Mouse (Mus musculus) embryonic facial prominence, embryonic 10.5 days (tissue): ENCODE data around the gene Tbce. TPM values are rescaled to one million over a fixed set of nuclear protein-coding genes. Genes with fewer than 3 reads are reported as not detected.
"Not testable (repeated sequence)": the region's sequence is repeated elsewhere in the genome, so short reads cannot be mapped to it uniquely, and the experiment has no call there.

Experiments
- DNase-seq: peaks from one replicate; pipeline ENCODE4 v3.0.0-alpha.2; 2017; ENCODE audit warnings: low spot score
- H3K27ac ChIP-seq: fragments of 300-500 bp; sonication (generic); replicated peaks from 2 replicates; pipeline ENCODE4 v1.5.1; 2016; ENCODE audit warnings: mild to moderate bottlenecking
- H3K27me3 ChIP-seq: fragments of 300-500 bp; sonication (generic); replicated peaks from 2 replicates; pipeline ENCODE4 v1.6.1; 2016; ENCODE audit warnings: low read depth, mild to moderate bottlenecking; ENCODE audit not compliant: poor library complexity, severe bottlenecking
- H3K36me3 ChIP-seq: fragments of 300-500 bp; sonication (generic); replicated peaks from 2 replicates; pipeline ENCODE4 v1.6.1; 2016; ENCODE audit warnings: mild to moderate bottlenecking, moderate library complexity
- H3K4me1 ChIP-seq: fragments of 300-500 bp; sonication (generic); 2 replicates; pipeline ENCODE4 v1.6.1; 2016
- H3K4me3 ChIP-seq: fragments of 300-500 bp; sonication (generic); 2 replicates; pipeline ENCODE4 v1.5.1; 2016; ENCODE audit warnings: mild to moderate bottlenecking, moderate library complexity
- H3K9me3 ChIP-seq: fragments of 300-500 bp; sonication (generic); 2 replicates; pipeline ENCODE4 v1.6.1; 2016; ENCODE audit warnings: mild to moderate bottlenecking
- WGBS: fragments of 180-500 bp; shearing (Covaris S2); methylation state at CpG from one replicate; pipeline ENCODE4 v1.1.7; 2016; 5-methylcytosine and 5-hydroxymethylcytosine counted together
- polyA plus RNA-seq: library from polyadenylated mRNA; unstranded; fragments of >200 nt; fragmentation: Nextera tagmentation; extraction: Ambion mirVana; gene quantifications from 2 replicates; pipeline ENCODE4 v1.2.1, GENCODE M21; 2016

The Tbce gene
- polyA plus RNA-seq, 1 experiment from 2014 or later = 49.1 TPM

DNA sequence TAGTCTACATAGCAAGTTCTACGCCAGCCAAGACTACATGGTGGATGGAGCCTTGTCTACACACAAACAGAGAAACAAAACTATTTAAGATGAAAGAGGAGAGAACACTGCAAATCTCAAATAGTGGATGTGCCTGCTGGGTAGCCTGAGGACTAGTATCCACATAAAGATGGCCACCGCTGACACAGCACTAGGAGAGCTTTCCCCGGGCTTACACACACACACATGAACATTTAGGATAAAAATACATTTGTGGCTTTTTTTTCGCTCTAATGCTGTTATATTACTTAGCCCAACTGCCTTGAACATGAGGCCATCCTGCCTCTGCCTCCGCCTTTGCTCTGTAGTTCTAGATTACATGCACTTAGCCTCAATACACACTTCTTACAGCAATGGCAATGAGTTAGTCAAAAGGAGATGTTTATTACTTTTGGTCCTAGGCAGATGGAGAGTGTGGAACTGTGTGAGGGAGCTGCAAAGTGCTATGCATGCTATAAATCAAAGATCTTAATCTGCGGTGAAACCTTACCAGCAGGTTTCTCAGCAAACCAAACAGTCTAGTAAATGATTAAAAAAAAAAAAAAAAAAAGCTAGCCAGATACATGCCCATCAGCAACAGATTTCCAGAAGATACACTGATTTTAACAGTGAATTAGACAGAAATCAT lies 13.2 kb downstream of the Tbce start:
- H3K27me3 ChIP-seq = no peaks in the 10 kb centered on the region
- H3K36me3 ChIP-seq = peaks cover 37% of the 10 kb centered on the region
- H3K4me1 ChIP-seq = no peaks in the 10 kb centered on the region
- DNase-seq = no peak
- no peak overlapping the region for H3K27ac ChIP-seq
- H3K4me3 ChIP-seq = no peak overlapping the region
- no peaks in the 10 kb centered on the region for H3K9me3 ChIP-seq
- WGBS = 95% methylated on average over 6 of the region's 6 CpGs

DNA sequence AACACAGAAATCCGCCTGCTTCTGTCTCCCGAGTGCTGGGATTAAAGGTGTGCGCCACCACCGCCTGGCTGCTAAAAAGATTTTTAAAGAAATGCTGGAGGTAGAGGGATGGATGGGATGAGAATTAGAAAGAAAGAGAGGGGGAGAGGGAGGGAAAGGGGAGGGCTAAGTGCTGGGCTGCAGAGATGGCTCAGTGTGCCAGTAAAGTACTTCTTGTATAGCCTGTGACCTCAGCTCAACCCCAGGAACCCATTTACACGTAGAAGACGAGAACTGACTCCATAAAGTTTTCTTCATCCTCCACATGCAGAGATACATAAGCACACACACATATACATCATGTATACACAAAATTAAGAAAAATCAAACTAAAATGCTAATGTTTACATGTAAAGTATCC lies 13.9 kb downstream of the Tbce start:
- H3K27me3 ChIP-seq = no peaks in the 10 kb centered on the region
- H3K4me1 ChIP-seq = no peaks in the 10 kb centered on the region
- H3K27ac ChIP-seq = no peak overlapping the region
- no peaks in the 10 kb centered on the region for H3K9me3 ChIP-seq
- no peak for DNase-seq
- 95% methylated on average over 6 of the region's 6 CpGs for WGBS
- H3K4me3 ChIP-seq = no peak overlapping the region
- peaks cover 37% of the 10 kb centered on the region for H3K36me3 ChIP-seq

DNA sequence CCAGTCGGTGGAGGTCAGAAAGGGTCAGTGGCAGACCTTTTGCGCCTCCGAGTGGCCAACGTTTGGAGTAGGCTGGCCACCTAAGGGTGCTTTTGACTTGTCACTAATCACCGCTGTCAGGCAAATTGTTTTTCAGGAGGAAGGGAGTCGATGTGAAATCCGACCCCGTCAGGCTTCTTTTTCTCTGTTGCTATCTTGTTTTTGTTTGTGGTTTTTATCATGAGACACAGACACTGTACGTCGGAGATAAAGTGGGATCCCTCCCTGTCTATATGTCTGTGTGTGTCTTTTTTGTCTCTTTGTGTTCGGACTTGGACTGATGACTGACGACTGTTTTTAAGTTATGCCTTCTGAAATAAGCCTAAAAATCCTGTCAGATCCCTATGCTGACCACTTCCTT lies 18.0 kb downstream of the Tbce start:
- WGBS = 82% methylated on average over 12 of the region's 12 CpGs

DNA sequence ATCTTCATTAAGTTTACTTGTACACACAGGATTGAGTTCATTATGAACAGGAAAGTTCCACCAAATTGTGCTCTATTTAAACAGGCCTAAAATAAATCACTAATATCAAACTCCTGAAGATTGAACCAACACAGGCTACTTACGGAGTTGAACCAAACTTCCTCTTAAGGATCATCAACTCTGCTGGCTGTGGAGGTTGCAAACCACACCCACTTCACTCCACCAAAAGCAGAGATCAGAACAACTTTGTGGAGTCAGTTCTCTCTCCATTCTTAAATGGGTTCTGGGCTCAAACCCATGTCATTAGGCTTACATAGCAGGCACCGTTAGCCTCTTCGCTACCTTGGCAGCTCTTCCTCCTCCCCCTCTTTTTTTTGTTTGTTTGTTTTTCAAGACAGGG lies 20.6 kb downstream of the Tbce start:
- H3K36me3 ChIP-seq = peaks cover 57% of the 10 kb centered on the region
- H3K9me3 ChIP-seq = no peaks in the 10 kb centered on the region
- DNase-seq = no peak
- H3K4me3 ChIP-seq = no peak overlapping the region
- no peak overlapping the region for H3K27ac ChIP-seq
- no peaks in the 10 kb centered on the region for H3K27me3 ChIP-seq
- no peaks in the 10 kb centered on the region for H3K4me1 ChIP-seq
- WGBS = 97% methylated on average over 3 of the region's 3 CpGs

More for the DNA sequence above, 18.0 kb downstream of the Tbce start:
- not testable (repeated sequence) for DNase-seq, H3K27ac ChIP-seq, H3K27me3 ChIP-seq, H3K9me3 ChIP-seq, H3K4me1 ChIP-seq, H3K4me3 ChIP-seq
- H3K36me3 ChIP-seq = peaks cover 44% of the 10 kb centered on the region

DNA sequence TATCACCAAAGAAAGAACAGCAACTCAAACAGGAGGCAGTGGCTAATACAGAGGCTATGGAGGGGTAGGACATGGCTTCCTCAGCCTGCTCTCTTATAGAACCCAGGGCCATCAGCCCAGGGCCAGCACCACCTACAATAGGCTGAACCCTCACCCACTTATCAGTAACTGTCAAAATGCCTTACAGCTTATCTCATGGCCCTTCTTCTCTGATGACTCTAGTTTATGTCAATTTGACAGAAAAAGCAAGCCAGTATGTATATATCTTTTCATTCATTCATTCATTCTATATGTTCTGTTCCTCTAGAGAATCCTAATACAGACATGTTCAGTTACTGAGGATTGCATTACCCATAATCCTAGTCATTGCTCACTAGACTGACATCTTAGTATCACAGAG lies 21.2 kb downstream of the Tbce start:
- no peak for DNase-seq
- H3K9me3 ChIP-seq = no peaks in the 10 kb centered on the region
- no peak overlapping the region for H3K27ac ChIP-seq
- H3K4me1 ChIP-seq = no peaks in the 10 kb centered on the region
- H3K36me3 ChIP-seq = peaks cover 62% of the 10 kb centered on the region
- no peaks in the 10 kb centered on the region for H3K27me3 ChIP-seq
- H3K4me3 ChIP-seq = no peak overlapping the region

DNA sequence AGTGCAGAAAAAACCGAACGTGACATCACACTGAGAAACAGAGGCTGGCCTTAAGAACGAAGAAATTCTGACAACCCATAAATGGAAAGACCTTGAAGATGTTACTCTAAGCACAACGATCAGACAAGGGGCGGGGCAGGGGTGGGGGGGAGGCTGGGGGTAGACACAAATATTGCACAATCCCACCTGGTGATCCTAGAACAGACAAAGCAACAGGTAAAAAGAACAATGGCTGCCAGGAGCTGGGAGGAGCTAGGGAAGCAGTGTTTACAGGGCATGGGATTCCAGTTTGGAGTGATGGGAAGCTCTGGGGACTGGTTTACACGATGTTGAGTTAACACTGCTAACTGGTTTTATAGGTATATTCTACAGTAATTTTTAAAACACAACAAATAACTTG lies 23.8 kb downstream of the Tbce start:
- H3K4me1 ChIP-seq = no peaks in the 10 kb centered on the region
- peaks cover 85% of the 10 kb centered on the region for H3K36me3 ChIP-seq
- H3K27ac ChIP-seq = no peak overlapping the region
- no peaks in the 10 kb centered on the region for H3K9me3 ChIP-seq
- WGBS = 92% methylated on average over 6 of the region's 6 CpGs
- H3K4me3 ChIP-seq = no peak overlapping the region
- no peak for DNase-seq
- no peaks in the 10 kb centered on the region for H3K27me3 ChIP-seq

DNA sequence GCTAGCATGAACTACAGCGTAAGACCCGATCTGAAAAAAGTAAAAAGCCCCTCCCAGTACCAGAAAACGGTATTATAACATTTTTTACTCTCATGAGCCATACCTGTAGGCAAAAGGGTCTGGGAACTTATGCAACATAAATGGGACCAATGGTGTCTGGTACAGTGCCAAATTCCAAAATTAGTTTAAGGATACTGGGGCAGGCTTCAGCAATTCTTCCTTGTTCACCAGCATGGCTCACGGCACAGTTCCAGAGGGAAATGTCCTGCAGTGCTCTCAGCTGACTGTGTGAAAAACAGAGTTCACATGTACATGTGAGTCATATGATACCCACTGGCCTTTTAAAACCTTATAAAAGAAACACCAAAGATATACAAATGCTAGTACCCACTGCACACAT lies 24.9 kb downstream of the Tbce start:
- no peaks in the 10 kb centered on the region for H3K4me1 ChIP-seq
- H3K27me3 ChIP-seq = no peaks in the 10 kb centered on the region
- DNase-seq = no peak
- 92% methylated on average over 4 of the region's 4 CpGs for WGBS
- H3K4me3 ChIP-seq = no peak overlapping the region
- H3K36me3 ChIP-seq = peaks cover 90% of the 10 kb centered on the region
- no peak overlapping the region for H3K27ac ChIP-seq
- H3K9me3 ChIP-seq = no peaks in the 10 kb centered on the region

DNA sequence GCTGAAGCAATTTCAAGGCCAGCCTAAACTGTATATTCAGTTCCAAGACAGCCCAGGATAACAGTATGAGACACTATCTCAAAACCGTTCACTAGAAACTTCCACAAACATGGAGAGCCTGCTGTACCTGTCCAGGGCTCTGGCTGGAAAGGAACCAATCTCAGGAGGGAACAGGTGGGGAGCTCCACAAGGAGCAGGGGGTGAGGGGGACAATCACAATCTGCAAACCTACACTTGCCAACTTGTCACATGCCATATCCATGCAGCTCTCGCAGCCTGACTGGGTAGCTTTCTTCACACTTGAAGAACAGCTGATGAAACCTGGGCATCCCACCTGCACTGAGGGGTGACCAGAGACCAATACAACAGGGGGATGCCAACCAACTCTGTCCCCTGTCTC lies 25.4 kb downstream of the Tbce start:
- DNase-seq = no peak
- no peak overlapping the region for H3K27ac ChIP-seq
- WGBS = 91% methylated on average over 2 of the region's 2 CpGs
- no peaks in the 10 kb centered on the region for H3K4me1 ChIP-seq
- peaks cover 90% of the 10 kb centered on the region for H3K36me3 ChIP-seq
- no peaks in the 10 kb centered on the region for H3K27me3 ChIP-seq
- no peaks in the 10 kb centered on the region for H3K9me3 ChIP-seq
- no peak overlapping the region for H3K4me3 ChIP-seq

DNA sequence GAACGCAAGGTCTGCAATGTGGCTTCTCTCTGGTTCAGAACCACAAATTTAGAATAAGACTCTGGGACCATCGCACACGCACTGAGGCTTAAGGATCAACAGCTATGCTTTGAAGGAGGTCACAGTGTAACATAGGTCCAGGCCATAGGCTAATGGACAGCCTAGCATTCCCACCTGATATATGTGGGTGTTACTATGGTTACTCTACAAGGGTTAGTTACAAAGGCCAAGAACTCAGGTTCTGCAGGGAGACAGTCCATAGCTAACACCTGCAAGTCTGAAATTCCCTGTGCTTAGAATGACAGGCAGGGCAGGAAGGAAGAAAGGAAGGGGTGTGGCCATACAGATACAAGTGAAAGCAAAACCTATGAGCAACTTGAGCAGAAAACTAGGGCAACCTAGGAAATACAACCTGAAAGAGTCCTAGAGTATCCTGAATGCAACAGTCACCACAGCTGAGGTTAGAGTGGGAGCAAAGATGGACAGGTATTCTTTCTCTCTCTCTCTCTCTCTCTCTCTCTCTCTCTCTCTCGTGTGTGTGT lies 27.9 kb downstream of the Tbce start:
- no peaks in the 10 kb centered on the region for H3K9me3 ChIP-seq
- peaks cover 77% of the 10 kb centered on the region for H3K36me3 ChIP-seq
- no peak overlapping the region for H3K27ac ChIP-seq
- H3K27me3 ChIP-seq = no peaks in the 10 kb centered on the region
- WGBS = 95% methylated on average over 4 of the region's 4 CpGs
- H3K4me1 ChIP-seq = no peaks in the 10 kb centered on the region
- H3K4me3 ChIP-seq = no peak overlapping the region
- DNase-seq = no peak

DNA sequence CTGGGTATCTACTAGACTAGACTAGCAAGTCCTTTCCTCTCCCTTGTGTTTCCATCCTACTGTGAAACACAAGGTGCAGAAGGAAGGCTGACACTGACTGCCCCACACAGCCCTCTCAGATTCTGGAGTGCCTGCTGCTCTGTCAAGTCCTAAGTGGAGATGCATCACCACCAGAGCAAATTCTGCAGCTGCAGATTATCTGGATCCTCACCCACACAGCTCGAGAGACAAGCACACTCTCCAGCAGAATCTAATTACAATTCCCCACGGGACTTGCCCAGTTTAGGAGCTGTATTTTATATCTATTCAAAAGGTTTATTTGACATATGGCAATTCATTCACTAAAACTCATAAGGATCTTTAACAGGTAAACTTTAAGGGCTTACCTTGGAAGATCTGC lies 33.4 kb downstream of the Tbce start:
- H3K27me3 ChIP-seq = no peaks in the 10 kb centered on the region
- H3K9me3 ChIP-seq = no peaks in the 10 kb centered on the region
- 71% methylated on average over 2 of the region's 2 CpGs for WGBS
- no peak for DNase-seq
- no peak overlapping the region for H3K27ac ChIP-seq
- peaks cover 82% of the 10 kb centered on the region for H3K36me3 ChIP-seq
- no peaks in the 10 kb centered on the region for H3K4me1 ChIP-seq
- no peak overlapping the region for H3K4me3 ChIP-seq

DNA sequence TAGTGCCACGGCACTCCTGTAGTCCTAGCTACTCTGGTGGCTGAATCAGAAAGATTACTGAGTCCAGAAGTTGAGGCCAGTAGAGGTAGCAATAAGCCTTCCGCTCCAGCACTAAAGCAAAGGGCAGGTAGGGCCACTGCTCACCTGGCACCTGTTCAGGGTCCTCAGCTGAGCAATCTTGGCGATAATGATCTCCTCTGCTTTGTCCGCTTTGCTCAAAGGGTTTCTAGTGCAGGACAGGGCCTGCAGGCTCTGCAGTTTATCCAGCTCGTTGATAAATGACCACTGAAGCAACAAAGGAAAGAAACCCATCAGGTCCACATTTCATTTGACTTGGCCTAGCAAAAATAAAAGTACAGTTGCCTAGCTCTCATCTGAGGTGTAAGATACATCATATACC lies 34.4 kb downstream of the Tbce start:
- Histone ChIP-seq H3K36me3 (peaks cover 84% of the 10 kb centered on the region), H3K27me3 (no peaks in the 10 kb centered on the region), H3K4me1 (no peaks in the 10 kb centered on the region), H3K9me3 (no peaks in the 10 kb centered on the region), H3K4me3 (no peak overlapping the region), H3K27ac (no peak overlapping the region)
- 93% methylated on average over 5 of the region's 5 CpGs for WGBS
- DNase-seq = no peak

DNA sequence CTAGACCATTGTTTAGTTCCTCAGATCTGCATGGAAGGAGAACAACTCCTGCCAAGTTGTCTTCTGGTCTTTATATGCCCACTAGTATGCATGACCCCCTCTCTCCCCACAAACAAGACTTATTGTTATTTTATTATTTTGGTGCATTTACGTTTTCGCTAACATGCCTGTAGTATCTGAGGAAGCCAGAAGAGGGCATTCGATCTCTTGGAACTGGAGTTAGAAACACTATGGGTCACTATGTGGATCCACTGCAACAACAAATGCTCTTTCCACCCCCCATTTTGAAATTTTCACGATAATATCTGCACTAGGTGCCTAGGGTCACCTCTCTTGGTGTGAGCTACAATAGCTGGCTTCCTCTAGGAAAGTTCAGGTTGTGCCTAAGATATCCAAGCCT lies 35.4 kb downstream of the Tbce start:
- Histone ChIP-seq H3K4me3 (no peak overlapping the region), H3K4me1 (no peaks in the 10 kb centered on the region), H3K36me3 (peaks cover 85% of the 10 kb centered on the region)

DNA sequence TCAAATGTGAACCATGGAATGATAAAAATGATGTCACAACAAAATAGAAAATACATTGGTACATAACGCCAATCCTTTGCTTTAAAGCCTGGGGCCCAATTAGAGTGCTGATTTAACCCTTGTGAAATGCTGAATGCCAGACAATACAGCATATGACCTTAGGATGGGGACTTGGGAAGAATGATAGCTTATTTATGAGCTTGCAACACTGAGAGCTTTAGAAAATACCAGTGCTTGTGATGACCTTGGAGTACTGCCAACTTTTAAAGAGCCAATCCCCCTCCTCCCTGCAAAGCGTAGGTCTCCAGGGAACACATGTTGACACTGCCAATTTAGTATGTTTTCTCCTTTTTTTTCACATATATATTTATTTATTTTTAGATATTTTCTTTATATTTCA lies 36.7 kb downstream of the Tbce start:
- WGBS = 89% methylated on average over 2 of the region's 2 CpGs
- Histone ChIP-seq H3K36me3 (peaks cover 90% of the 10 kb centered on the region), H3K4me1 (no peaks in the 10 kb centered on the region), H3K4me3 (no peak overlapping the region), H3K27ac (no peak overlapping the region), H3K9me3 (no peaks in the 10 kb centered on the region), H3K27me3 (no peaks in the 10 kb centered on the region)
- DNase-seq = no peak

More for the DNA sequence above, 35.4 kb downstream of the Tbce start:
- no peak overlapping the region for H3K27ac ChIP-seq
- 85% methylated on average over 4 of the region's 4 CpGs for WGBS
- no peaks in the 10 kb centered on the region for H3K27me3 ChIP-seq
- H3K9me3 ChIP-seq = no peaks in the 10 kb centered on the region
- DNase-seq = no peak
